Mouse (Mus musculus) cerebellum, postnatal 14 days (tissue): ENCODE results near the gene Rgs7.

Source experiments
- DNase-seq, 2 experiments: peaks; one replicate each; pipeline ENCODE4 v3.0.0; 2021; ENCODE audit warnings: mixed read lengths in 2 of 2

Gene Rgs7

DNA sequence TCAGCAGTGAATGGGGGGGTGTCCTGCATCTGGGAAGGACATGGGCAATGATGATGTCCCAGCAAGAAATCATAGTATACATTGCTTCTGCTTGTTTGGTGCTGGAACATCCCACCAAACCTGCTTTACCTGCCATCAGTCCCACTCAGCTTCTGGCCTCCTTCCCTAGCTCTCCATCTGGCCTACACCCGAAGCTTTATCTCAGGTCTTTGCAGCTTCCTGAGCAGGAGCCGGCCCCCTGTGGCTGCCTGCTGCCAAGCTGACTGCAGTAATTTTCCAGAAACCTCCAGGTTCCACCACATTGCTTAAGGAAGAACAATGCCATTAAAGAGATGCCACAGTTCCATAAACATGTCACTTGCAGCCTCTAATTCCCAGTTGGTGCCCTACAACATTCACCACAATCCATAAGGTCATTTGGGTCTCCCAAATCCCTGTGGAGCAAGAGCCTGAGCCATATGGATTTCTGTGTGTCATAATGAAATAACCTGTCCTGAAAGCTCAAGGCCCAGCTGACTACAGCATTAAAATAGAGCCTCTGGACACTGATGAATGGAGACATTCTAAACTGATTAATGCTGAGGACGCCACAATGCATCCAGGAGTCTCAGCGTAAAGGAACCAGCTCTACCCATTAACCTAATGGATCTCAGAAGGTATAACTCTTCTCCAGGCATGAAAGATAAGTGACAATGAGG is 60.8 kb downstream of the Rgs7 start:
- DNase-seq = peak; percentile 90 to 92

DNA sequence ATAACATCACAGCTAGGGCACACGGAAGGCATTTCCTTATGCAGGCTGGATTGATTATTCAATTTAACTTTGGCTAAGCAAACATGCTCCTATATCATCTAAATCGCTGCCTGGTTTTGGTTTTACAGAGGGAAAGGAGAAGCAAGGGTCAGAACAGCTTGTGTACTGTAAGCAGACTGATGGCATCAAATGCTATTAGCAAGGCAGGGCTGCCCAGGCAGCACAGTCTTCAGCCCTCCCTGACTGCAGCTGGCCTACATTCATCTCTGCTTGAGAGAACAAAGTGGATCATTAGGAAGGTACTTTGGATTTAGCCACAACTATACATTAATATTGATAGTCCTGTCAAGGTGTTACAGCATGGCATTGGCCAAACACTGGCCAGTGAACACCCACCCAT is 65.2 kb downstream of the Rgs7 start:
- DNase-seq = no peak

DNA sequence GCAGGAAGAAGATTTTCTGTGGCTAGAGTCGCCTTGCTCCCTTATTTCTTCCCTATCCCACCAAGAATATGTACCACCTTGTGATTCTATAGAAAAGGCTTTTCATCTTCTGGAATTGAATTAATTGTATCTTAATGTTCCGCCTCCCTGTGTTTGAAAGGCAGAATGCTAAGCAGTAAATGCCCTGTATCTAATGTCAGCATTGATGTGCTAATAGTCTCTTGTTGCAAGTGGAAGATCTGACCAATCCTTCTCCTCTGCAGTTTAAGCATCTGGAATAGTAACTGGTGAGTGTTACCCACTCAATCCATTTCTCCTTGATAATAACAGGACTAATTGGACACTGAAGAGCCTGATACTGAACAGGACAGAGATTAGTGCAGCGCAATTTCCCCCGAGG is 65.9 kb downstream of the Rgs7 start:
- DNase-seq = no peak

DNA sequence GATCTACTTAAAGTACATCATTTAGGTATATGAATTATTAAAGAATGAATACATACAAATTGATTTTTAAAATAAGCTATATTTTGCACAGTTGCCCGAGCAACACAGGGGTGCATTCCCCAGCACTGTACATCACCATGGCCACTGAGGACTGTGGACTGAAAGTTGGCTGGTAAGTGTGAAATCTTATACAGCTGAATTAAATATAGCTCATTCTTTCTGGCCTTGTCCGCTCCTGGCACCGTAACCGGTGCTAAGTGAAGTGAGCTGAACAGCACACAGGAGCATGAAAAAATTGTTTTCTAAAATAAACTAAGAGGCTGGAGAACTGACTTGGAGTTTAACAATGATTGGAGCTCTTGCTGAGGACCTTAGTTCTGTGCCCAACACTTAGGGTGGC is 71.4 kb downstream of the Rgs7 start:
- no peak for DNase-seq

DNA sequence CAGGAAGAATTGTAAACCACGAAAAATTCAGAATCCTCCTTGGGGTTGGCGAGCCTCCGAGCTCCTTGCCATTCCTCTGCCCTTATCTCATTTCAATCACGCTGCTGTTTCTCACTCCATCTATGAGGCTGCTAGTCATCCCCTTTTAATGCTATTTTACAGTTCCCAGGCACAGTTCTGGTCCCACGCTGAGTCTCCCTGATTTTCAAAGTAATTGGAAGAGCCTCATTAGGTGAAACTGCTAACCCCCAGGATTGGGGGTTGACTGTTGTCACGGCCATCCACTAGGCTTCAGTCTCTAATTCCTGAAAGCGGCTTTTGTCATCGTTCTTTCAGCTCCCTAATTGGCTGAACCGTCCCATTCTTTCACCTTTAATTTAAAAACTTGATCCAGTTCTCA is 76.6 kb downstream of the Rgs7 start:
- DNase-seq = no peak

DNA sequence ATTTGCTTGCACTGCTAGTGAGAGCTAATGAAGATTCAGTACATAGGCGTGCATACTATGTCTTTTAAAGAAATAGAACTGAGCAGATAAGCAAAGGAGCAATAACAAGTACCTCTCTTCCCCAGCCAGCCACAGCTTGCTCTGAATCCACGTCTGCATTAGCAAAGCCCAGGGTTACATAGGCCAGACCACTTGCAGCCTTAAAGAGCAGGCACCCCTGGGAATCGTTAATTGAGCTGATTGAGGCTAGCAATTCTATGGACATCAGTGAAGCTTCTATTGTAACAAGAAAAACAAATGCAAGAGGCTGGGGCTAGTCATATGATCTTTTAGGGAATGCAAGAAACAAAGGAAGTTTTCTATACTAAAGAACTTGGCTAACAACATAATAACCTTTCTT is 81.9 kb downstream of the Rgs7 start:
- DNase-seq = no peak

DNA sequence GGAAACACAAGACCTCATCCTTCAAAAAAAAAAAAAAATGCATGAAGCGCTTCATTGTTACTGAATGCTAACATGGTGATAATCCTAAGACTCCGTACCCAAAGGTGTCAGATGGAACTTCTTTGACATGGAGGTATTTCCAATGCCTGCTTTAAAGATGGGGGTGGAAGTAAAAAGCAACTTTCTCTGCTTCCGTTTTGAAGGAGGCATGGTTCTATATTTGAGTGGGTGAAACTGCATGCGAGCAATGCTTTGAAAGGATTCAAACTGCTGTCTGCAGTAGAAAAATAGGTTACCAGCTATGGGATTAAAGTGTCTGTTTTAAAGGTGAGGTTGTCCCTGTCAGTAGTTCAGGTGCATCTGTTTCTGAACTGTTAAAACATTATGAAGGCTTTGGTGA is 100.4 kb downstream of the Rgs7 start:
- DNase-seq = no peak

DNA sequence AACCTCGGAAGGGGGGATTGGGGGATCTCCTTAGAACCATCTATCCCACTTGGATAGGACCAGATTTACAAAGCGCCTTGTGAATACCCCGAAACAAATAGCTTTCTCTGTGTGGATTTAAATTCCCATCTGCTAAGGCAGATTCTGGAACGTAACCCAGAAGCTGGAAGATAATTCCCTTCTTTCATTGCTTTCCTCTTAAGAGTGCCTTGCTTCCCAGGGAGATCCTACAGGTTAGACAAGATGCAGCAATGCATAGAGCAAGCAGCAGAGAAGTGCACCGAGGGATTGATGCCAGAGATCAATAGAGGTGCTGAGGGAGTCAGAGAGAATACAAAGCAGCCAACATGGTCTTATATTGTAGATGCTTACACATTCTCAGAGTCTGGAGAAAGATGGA is 103.0 kb downstream of the Rgs7 start:
- no peak for DNase-seq

DNA sequence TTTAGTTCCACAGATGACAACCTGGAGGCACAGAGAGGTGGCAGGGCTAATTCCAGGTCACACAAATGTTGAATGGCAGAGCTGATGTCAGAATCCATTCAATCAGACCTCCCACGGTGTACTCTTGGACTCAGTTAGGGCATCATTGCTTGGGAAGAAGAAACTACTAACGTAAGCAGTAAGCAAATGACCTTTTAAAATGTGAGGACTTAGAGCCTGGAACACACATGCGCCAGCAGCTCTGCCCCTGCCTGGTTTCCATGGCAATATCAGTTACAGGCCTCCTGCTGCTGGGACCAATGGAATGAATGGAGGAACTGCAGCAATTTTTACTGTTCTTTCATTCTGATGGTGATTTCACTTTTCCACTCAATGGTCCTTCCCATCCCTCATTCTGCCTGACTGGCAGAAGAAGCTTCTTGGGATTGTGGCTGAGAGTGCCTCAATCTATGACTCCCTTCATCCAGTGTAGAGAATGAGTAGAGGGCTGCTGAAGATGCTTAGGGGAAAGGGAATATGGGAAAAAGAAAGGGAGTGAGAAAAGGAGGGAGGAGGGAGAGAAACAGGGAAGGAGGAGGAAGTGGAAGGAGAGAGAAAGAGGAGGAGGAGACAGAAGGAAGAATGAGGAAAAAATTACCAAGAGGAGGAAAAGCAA is 106.6 kb downstream of the Rgs7 start:
- DNase-seq = peak; percentile 33 to 51

DNA sequence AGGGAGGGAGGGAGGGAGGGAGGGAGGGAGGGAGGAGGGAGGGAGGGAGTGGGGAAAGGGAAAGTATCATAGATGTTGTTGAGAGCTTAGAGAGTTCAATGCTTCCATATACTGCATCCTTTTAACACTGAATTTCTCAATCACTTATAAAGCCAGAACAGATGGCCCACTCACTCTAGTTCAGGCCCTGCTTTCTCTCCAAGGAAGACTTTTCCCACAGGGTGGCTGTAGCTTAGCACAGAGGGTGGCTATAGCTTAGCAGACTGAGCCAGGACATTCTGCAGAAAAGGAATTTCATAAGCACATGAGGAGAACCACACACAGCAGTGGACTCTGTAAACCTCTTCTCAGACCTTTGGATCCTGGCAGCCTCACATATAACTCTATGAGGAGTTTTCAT is 119.7 kb downstream of the Rgs7 start:
- peak in 1 of 2 experiments; percentile 35 for DNase-seq

DNA sequence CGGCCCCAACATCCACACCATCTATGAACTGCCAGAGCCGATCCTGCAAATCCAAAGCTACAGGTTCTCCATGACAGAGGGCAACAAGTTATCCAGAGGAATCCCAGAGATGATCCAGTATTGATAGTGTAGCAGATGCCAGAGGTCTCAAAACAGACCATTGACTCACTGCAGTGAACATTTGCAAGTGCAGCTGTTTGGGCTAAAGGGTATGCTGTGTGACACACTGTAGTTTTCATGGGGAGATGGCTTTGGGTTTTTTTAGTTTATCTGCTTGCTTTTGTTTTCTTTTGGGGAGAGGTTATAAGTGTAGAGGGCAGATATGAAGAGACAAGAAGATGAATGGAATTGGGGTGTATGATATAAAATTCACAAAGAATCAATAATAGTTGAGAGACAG is 124.2 kb downstream of the Rgs7 start:
- no peak for DNase-seq

DNA sequence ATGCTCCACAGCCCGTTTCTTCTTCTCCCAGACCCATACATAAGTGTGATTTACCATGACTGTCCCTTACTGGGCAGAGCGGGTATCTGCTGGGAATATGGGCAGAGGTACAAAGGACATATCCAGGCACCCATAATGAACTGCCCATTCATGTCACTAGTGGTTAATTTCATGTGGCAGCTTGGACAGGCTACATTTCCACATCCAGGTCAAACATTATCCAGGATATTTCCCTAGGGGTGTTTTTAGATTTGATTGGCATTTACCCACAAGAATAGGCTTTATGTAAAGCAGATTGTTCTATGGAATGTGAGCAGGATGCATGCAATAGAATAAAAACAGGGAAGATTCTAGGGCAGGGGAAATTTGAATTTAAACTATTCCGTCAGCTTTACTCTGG is 128.7 kb downstream of the Rgs7 start:
- no peak for DNase-seq

DNA sequence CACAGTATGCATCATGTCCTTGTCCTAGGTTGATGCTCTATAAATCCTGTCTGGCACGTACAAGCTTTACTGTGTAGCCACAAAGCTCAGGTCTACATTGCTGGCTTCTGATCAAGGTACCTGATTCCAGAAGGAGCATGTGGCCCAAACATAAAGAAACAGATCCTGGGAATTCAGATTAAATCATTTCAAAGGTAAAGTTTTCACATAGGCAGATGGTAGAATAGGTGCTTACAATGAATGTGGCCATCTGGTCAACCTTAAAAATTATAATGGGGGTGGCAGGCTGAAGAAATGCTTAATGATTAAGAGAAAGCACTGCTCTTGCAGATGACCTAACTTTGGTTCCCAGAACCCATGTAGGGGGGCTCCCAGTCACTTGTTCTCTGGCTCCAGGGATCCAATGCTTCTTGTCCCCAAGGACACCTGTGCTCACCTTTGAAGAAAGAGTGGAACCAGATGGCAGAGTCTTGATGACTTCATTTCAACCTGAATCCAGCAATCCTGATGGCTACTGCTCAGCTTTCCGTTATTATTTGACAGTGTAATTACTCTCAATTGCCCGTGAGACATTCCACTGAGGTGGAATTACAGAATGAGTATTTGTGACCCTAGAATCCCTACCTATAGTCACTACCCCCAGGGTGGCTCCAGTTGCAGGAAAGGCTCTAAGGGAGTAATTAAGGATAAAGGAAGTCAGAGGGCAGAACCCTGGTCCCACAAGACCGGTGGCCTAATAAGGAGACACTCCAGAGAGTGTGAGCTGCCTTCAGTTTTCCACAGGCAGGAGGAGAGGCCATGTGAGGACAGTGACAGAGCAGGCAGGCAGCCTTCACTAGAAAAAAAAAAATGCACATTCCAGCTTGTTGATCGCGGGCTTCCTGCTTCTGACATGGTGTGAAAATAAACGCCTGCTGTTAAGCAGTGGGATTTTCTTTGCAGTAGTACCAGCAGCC is 132.6 kb downstream of the Rgs7 start:
- peak; percentile 23 to 55 for DNase-seq

DNA sequence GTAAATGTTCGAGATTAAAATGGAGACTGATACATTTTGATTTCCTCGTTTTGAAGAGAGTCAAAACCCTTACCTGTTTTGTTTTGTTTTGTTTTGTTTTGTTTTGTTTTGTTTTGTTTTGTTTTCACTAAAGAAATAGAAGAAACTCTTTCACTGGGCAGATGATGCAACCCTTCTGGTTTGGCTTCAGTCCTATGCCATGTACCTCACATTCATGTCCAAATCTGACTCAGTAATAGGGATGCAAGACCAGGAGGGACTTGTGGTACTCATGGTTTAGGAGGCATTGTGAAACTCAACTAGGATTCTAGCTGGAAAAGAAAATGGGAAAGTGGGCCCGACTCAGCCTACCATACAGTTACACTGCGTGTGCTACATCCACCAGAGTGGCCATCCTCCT is 139.4 kb downstream of the Rgs7 start:
- no peak for DNase-seq

DNA sequence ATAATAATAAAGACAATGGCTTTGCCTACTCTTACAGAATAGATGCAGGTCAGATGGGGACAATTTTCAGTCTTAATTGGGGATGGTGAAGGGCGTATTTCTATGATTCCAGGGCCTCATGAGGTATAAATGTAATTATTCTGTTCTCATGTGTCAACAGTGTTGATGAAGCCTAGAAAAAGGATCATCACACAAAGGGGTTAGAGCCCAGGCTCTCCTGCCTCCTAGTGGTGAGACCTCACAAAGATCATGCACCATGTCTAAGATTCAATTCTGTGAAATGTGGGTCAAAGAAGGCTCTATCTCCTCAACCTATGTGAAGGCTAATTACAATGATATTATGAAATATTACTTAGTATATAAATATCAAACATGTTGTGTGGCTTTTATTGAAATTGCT is 146.1 kb downstream of the Rgs7 start:
- DNase-seq = no peak

DNA sequence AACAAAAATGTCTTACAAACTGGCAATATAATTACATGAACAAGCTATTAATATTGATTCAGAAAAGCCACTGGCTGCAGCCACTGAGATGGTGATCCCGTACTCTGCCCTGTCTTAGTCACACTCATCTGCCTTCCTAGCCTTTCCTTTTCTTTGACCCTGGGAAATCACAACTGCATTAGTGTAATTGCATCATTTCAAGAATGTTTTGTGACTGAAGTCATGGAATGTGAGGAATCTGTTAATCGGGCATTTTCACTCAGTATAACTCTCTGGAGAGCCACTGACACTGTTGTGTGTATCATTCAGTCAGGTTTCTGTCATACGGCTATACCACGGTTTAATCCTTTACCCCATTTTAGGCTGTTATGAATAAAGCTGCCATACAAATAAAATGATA is 156.1 kb downstream of the Rgs7 start:
- DNase-seq = no peak

DNA sequence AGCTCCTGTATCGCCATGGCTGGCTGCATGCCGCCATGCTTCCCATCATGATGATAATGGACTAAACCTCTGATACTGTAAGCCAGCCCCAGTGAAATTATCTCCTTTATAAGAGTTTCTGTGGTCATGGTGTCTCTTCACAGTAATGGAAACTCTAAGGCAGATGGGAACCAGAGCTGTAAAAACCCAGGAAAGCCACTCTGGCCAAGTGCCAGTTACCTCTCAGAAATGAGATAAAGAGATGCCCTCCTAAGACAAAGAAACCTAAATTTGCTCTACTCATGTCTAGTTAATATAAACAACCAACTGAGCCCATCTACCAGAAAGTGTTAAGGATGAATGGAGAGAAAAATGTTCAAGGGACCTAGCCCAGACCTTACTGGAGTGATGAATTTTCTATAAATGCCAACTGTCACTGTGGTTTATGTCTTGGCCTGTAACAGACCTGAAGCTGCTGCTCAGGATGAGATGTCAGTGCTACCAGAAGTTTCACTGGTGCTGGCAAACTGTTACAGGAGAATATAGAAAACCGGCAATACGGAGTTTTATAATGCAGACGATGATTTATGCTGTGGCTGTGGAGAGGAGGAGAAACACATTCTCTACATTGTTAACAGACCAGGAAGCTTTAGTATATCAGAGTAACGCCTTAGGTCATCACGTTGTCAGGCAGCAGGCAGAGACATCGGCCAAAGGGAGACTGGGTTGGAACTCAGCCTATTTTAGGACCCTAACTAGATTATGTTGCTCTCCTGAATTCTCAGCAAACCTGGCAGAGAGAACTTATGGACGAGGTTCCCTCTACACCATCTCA is 159.1 kb downstream of the Rgs7 start:
- DNase-seq = peak; percentile 59 to 61

DNA sequence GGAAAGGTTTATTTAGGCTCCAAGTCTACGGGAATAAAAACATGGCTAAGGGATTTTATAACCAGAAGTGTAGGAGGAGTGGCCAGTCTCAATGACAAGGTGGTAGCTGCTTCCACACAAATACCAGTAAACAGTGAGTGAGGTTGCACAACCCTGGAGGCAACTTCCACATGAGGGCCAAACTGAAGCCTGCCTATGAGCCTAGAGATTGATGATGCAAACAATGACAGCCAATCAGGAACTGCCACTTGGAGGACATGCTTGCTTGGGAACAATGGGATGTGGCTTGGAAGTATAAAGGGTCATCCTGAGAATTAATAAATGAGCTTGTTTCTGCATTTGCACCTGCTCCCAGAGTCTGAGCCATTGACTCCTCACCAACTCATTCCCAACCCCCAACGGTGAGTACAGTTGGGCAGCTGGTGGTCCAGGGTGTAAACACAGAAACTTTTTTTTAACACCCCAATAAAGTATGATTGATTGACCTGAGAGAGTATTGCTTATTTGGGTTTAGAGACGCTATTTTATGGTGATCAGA is 162.3 kb downstream of the Rgs7 start:
- DNase-seq = no peak

DNA sequence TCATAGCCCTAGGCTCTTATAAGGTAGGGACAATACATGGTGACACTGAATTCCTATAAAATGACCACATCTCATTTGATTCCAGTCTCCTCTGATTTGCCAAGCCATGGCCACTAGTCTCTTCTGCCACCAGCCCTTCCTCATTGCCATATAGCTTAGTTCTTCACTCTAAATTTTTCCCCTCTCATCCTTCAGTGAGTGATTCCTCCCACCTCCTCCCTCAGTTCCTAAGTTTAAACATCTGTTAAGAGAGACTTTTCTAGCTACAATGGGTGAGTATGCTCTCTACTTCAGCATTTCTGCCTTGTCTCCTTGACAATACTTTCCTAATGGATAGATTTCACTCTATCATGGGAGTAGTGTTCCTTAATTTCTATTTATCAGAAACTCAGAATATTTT is 169.5 kb downstream of the Rgs7 start:
- no peak for DNase-seq

DNA sequence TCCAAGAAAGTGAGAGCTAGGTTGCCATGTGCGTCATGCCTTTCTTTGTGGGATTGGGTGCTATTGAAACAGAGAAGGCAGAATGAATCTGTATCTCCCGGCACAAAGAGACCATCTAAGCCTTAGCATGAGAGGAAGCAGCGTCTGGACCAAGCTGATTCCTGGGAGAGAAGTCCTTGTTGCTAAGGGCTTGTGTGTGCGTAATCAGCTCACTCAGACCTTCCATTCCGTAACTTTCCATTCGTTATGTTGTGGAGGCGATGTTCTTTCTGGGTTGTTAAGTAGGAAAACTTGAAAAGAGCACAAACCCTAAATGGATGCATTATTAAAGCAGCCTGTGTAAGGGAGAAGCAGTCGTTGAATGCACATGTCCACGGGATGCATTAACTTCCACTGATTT is 173.1 kb downstream of the Rgs7 start:
- DNase-seq = no peak

DNA sequence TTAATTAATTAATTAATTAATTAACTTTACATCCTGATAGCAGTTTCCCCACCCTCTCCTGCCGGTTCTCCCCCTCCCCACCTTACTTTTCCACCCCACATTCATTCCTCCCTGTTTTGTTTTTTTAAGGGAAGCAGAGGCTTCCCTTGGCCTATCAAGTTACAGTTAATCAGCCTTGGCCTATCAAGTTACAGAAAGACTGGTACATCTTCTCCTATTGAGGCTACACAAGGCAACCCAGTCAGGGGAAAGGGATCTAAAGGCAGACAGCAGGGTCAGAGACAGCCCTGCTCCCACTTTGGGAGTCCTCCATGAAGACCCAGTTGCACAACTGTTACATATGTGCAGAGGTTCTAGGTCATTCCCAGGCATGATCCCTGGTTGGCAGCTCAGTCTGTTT is 175.0 kb downstream of the Rgs7 start:
- DNase-seq = no peak

DNA sequence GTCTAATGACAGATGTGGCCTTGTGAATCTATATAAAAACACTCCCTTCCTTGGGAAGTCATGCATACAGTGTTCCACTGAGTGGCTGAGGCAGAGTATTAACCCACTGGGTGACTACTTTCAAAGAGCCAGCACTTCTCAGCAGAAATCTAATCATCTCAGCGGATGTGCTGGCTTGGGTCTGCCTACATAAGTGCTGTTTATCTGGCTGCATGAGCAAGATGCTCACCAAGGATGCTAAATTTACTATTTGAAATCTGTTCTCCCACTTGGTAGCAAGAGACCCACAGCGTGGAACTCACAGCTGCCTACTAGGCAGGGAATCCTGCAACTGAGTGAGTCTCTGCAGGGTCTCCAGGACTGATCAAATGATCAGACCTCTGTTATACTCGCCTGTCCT is 184.7 kb downstream of the Rgs7 start:
- DNase-seq = no peak

DNA sequence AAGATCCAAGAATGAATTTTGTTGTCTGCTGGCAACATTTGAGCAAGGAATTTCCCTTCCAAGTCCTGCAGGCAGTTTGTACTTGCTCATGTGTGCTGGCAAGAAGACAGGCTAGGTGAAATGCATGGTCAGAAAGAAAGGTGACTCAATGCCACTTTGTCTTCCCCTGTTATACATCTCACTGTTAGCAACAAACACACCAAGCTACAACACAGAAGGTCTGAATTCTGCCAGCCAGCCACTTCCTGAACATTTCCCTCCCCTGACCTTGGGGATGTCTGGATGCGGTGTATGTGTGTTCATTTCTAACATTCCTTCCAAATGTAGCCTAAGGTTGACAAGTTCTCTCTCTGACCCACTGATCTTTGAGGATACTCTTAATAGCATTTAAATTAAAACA is 191.4 kb downstream of the Rgs7 start:
- DNase-seq = no peak
